Mouse (Mus musculus): ENCODE data around the gene Ostf1. TPM values are rescaled to one million over a fixed set of nuclear protein-coding genes. Genes with fewer than 3 reads are reported as not detected.

Gene Ostf1
- polyA plus RNA-seq (2012; rRNA removed), result 5.3 and 6.2 TPM in 2 replicates

DNA sequence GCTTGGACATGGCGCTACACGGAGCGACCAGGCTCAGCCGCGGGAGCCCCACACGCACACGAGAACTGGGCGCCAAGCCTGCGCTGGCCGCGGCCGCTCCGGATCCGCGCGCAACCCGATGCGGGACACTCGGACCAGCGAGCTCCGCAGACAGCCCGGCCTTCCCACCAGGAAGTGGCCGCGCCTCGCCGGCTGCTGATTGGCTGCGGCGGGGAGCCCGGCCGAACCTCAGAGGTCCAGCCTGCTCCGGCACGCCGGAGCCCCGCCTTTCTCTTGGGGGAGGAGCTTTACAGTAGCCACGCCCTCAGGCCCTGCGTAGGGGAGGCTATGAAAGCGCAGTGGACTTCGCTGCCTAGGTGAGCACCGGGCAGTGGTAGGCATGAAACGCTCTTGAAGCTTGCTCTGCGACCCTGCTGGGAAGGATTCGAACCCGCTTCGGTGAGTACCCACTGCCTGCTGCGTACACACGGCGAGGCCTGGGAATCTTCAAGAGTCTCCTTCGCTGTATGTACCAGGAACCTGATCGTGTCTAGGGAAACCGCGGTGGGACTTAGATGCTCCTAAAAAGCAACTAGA is at the start of gene Ostf1, which contains the start of gene Nmrk1:
Ostf1 (minus strand) TSS at position 180 of the 576 bp plus-strand sequence.
Nmrk1 (plus strand) TSS at position 307 of the 576 bp plus-strand sequence.
- H3K27me3 ChIP-seq (ENCODE audit: control insufficient read depth, insufficient read depth, low read length), result no peaks in the 10 kb centered on the region
- peaks cover 8% of the 10 kb centered on the region for H3K4me1 ChIP-seq (ENCODE audit: control insufficient read depth, insufficient read depth, low read length)
- H3K36me3 ChIP-seq (ENCODE audit: control insufficient read depth, insufficient read depth, low read length), result no peaks in the 10 kb centered on the region
- H3K27ac ChIP-seq (ENCODE audit: control insufficient read depth, insufficient read depth, low read depth, low read length), result peak within 1 kb of the TSS; percentile 77
- TF ChIP-seq CTCF (IDR thresholded peaks at IDR 0.05; ENCODE audit: control insufficient read depth, insufficient read depth, insufficient replicate concordance, low read depth, low read length) (no peak), POLR2A (IDR thresholded peaks at IDR 0.05; ENCODE audit: control insufficient read depth, low read depth, low read length) (peak; percentile 64)
- H3K4me3 ChIP-seq (ENCODE audit: control insufficient read depth, low read depth, low read length), result peak within 1 kb of the TSS; percentile 97

DNA sequence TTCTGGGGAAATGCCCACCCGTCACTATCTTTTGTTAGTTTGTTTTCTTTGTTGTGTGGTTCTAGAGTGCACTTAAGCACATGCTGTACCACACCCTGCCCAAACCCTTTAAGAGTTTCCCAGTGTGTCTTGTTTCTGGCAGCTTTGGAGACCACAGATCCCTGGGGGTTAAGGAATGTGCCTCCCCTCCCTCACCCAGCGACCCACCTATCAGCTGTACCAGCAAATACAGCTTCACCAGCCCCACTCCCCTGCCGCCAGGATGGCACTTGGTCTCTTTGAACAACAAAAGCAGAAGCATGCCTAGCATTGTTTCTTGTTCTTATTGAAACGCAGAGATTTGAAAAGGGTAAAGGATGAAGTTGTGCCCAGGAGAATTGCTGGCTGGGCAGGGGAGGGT is 41.5 kb upstream of the Ostf1 start:
- Histone ChIP-seq H3K4me3 (ENCODE audit: control insufficient read depth, low read depth, low read length) (no peak overlapping the region), H3K27me3 (ENCODE audit: control insufficient read depth, insufficient read depth, low read length) (no peaks in the 10 kb centered on the region), H3K27ac (ENCODE audit: control insufficient read depth, insufficient read depth, low read depth, low read length) (no peak overlapping the region), H3K4me1 (ENCODE audit: control insufficient read depth, insufficient read depth, low read length) (peaks cover 7% of the 10 kb centered on the region), H3K36me3 (ENCODE audit: control insufficient read depth, insufficient read depth, low read length) (no peaks in the 10 kb centered on the region)
- TF ChIP-seq CTCF (IDR thresholded peaks at IDR 0.05; ENCODE audit: control insufficient read depth, insufficient read depth, insufficient replicate concordance, low read depth, low read length), result no peak
- no peak for TF ChIP-seq POLR2A (IDR thresholded peaks at IDR 0.05; ENCODE audit: control insufficient read depth, low read depth, low read length)

DNA sequence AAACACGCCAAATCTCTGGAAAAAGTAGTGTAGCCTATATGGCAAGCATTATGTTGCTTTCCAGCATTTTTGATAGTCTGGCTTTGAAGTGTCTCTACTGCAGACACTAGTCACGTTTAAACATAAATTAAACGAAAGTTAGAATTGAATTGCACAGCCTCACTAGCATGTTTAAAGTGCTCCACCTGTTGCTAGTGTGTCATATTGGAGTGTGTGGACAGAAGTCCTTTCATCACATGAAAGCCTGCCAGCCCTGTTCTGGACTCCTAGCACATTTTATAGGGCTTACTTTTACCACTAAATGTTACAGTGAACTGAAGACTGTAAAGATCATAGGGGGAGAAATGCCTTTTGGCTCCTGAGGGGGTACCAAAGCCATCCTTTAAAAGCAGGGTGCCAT is 40.9 kb upstream of the Ostf1 start:
- Histone ChIP-seq H3K36me3 (ENCODE audit: control insufficient read depth, insufficient read depth, low read length) (no peaks in the 10 kb centered on the region), H3K27me3 (ENCODE audit: control insufficient read depth, insufficient read depth, low read length) (no peaks in the 10 kb centered on the region), H3K4me1 (ENCODE audit: control insufficient read depth, insufficient read depth, low read length) (peaks cover 7% of the 10 kb centered on the region), H3K27ac (ENCODE audit: control insufficient read depth, insufficient read depth, low read depth, low read length) (no peak overlapping the region), H3K4me3 (ENCODE audit: control insufficient read depth, low read depth, low read length) (no peak overlapping the region)
- TF ChIP-seq POLR2A (IDR thresholded peaks at IDR 0.05; ENCODE audit: control insufficient read depth, low read depth, low read length) (no peak), CTCF (IDR thresholded peaks at IDR 0.05; ENCODE audit: control insufficient read depth, insufficient read depth, insufficient replicate concordance, low read depth, low read length) (no peak)

DNA sequence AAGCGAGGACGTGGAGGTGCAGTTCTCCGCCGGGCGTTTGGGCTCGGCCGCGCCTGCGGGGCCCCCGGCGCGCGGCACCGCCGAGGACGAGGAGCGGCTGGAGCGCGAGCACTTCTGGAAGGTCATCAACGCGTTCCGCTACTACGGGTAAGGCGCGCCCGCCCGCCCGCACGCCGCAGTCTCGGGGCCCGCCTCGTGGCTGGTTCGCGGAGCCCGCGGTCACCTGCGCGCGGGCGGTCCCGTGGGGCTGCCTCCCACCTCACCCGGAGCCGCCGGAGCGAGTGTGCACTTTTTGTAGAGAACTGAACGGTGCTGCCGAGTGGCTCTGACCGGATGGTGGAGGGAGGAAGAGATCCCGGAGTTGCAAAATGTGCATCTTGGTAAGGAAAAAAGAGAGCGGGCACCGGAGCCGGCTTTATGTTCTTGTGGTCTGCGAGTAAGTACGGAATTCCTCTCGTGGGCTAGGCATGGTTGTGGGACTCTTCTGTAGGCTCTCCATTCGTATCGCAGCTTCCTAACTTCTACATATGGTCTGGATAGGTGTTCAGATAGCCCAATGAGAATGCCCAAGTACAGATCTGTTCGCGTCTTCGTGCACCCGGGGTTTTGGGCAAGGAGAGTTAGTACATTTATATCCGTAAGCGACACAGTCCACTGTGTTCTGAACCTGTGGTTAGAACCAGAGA is 39.6 kb upstream of the Ostf1 start:
- H3K4me3 ChIP-seq (ENCODE audit: control insufficient read depth, low read depth, low read length), result peak overlapping the region; percentile 56
- H3K4me1 ChIP-seq (ENCODE audit: control insufficient read depth, insufficient read depth, low read length), result peaks cover 7% of the 10 kb centered on the region
- H3K36me3 ChIP-seq (ENCODE audit: control insufficient read depth, insufficient read depth, low read length), result no peaks in the 10 kb centered on the region
- TF ChIP-seq CTCF (IDR thresholded peaks at IDR 0.05; ENCODE audit: control insufficient read depth, insufficient read depth, insufficient replicate concordance, low read depth, low read length), result no peak
- TF ChIP-seq POLR2A (IDR thresholded peaks at IDR 0.05; ENCODE audit: control insufficient read depth, low read depth, low read length), result no peak
- peak overlapping the region; percentile 0 for H3K27ac ChIP-seq (ENCODE audit: control insufficient read depth, insufficient read depth, low read depth, low read length)
- H3K27me3 ChIP-seq (ENCODE audit: control insufficient read depth, insufficient read depth, low read length), result no peaks in the 10 kb centered on the region

DNA sequence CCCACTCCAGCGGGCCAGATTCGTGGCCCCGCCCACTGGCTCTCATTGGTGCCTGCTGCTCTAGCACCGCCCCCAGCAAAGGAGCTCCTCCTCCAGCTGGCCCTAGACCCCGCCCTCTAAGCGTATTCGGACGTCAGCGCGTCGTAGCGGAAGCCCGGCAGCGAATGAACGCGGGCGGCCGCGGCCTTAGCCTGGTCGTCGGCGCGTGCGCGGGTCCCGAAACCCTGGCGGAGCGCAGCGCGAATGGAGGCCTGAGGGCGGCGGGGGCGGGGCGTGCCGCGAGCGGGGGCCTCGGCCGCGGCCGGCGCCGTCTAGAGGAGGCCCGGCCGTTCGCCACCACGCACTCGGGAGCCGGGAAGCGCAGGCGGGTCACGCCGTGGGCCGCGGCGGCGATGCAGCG is 39.0 kb upstream of the Ostf1 start, which contains the start of gene Carnmt1:
Carnmt1 (plus strand) TSS at position 157 of the 400 bp plus-strand sequence.
- Histone ChIP-seq H3K27ac (ENCODE audit: control insufficient read depth, insufficient read depth, low read depth, low read length) (peak within 1 kb of the TSS; percentile 12), H3K36me3 (ENCODE audit: control insufficient read depth, insufficient read depth, low read length) (no peaks in the 10 kb centered on the region), H3K4me3 (ENCODE audit: control insufficient read depth, low read depth, low read length) (peak within 1 kb of the TSS; percentile 56), H3K4me1 (ENCODE audit: control insufficient read depth, insufficient read depth, low read length) (peaks cover 7% of the 10 kb centered on the region), H3K27me3 (ENCODE audit: control insufficient read depth, insufficient read depth, low read length) (no peaks in the 10 kb centered on the region)
- peak; percentile 66 for TF ChIP-seq POLR2A (IDR thresholded peaks at IDR 0.05; ENCODE audit: control insufficient read depth, low read depth, low read length)
- TF ChIP-seq CTCF (IDR thresholded peaks at IDR 0.05; ENCODE audit: control insufficient read depth, insufficient read depth, insufficient replicate concordance, low read depth, low read length), result no peak

DNA sequence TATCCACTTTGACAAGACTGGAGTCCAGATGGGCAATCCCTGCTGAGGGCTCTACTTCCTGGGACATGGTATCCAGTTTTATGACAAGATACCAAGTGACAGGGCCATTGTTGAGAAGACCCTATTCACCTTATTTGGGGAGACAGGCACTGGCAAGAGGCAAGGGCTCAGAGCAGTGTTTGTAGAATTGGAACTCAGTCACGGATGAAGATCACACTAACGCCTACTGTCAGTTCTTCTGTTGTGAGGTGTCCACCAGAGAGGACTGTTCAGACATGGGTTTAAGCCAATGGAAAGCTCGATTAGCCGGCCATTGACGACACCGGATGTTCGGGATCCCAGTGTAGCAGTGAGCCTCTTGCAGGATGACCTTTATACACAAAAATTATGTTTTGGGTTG is 37.9 kb upstream of the Ostf1 start:
- Histone ChIP-seq H3K27ac (ENCODE audit: control insufficient read depth, insufficient read depth, low read depth, low read length) (0 out of 2 replicates have a peak overlapping the region, but pooled peaks have one; percentile 12), H3K4me1 (ENCODE audit: control insufficient read depth, insufficient read depth, low read length) (peaks cover 7% of the 10 kb centered on the region), H3K27me3 (ENCODE audit: control insufficient read depth, insufficient read depth, low read length) (no peaks in the 10 kb centered on the region), H3K4me3 (ENCODE audit: control insufficient read depth, low read depth, low read length) (no peak overlapping the region), H3K36me3 (ENCODE audit: control insufficient read depth, insufficient read depth, low read length) (no peaks in the 10 kb centered on the region)
- TF ChIP-seq CTCF (IDR thresholded peaks at IDR 0.05; ENCODE audit: control insufficient read depth, insufficient read depth, insufficient replicate concordance, low read depth, low read length) (no peak), POLR2A (IDR thresholded peaks at IDR 0.05; ENCODE audit: control insufficient read depth, low read depth, low read length) (no peak)

DNA sequence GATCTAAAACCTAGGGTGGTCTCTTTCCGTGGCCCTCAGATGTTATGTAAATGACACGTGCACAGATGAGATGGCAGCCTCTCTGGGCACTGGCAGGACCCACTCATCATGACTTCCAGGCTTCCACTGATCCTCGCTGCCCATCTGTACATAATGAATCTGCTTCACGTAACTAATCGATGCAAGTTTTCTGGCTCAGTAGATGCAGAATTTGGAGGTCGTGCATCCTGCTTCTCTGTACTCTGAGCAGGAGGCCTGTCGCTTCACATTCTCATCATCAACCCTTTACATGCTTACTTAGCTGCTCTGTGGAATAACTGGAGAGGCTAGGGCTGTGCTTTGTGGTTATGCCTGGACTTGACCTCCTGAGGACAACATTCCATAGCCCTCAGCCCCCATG is 35.3 kb upstream of the Ostf1 start:
- no peak overlapping the region for H3K27ac ChIP-seq (ENCODE audit: control insufficient read depth, insufficient read depth, low read depth, low read length)
- no peak overlapping the region for H3K4me3 ChIP-seq (ENCODE audit: control insufficient read depth, low read depth, low read length)
- H3K27me3 ChIP-seq (ENCODE audit: control insufficient read depth, insufficient read depth, low read length), result no peaks in the 10 kb centered on the region
- TF ChIP-seq POLR2A (IDR thresholded peaks at IDR 0.05; ENCODE audit: control insufficient read depth, low read depth, low read length), result no peak
- no peak for TF ChIP-seq CTCF (IDR thresholded peaks at IDR 0.05; ENCODE audit: control insufficient read depth, insufficient read depth, insufficient replicate concordance, low read depth, low read length)
- no peaks in the 10 kb centered on the region for H3K36me3 ChIP-seq (ENCODE audit: control insufficient read depth, insufficient read depth, low read length)
- peaks cover 7% of the 10 kb centered on the region for H3K4me1 ChIP-seq (ENCODE audit: control insufficient read depth, insufficient read depth, low read length)

Measured in testis, adult 2 months (tissue).